Mouse (Mus musculus) urinary bladder, postnatal 4 days (tissue): ENCODE measurements around the gene Dpep2nb.
"Not testable (repeated sequence)": the region's sequence is repeated elsewhere in the genome, so short reads cannot be mapped to it uniquely, and the experiment has no call there.

Source experiments
- DNase-seq, 2 experiments: peaks; one replicate each; pipeline ENCODE4 v3.0.0; 2021 to 2022; ENCODE audit warnings: low spot score in 2 of 2

Gene Dpep2nb

GRCm38 (mm10) chr8:106007135-106007534 lies 1.4 kb upstream of the Dpep2nb start:
- no peak for DNase-seq

GRCm38 (mm10) chr8:106006413-106006812 lies 638 bp upstream of the Dpep2nb start:
- DNase-seq = no peak

DNA sequence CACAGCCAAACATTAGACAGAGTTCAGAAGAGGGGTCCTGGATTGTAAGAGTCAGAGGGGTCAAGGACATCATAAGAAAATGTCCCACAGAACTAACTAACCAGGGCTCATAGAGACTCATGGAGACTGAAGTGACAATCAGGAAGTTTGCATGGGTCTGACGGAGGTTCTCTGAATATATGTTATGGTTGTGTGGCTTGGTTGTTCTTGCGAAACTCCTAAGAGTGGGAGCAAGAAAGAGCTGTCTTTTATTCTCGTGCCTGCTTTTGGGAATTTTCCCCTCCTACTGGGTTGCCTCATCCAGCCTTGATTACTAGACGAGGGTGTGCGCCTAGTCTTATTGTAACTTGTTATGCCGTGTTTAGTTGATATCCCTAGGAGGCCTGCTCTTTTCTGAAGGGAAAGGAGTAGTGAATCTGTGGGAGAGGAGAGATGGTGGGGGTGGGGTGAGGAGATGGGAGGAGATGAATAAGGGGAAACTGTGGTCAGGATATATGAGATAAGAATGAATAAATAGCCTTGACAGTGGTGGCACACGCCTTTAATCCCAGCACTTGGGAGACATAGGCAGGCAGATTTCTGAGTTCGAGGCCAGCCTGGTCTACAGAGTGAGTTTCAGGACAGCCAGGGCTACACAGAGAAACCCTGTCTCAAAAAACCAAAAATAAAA lies 1.1 kb downstream of the Dpep2nb start:
- no peak for DNase-seq

DNA sequence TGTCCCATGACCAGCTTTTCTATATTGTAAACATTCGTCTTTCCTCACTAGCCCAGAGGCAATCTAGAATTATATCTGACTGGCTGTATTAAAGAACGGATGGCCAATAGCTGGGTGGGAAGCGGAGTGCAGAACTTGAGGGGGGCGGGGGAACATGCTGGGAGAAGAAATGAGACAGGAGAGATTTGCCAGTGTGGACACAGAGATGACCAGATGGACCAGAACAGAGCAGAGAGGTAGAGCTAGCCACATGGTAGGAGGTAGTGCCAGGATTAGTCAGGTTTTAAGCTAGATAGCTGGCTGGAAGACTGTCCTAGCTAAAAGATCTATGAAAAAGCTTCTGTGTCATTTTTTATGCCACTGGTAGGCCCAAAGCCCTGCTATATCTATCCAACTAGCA lies 3.9 kb downstream of the Dpep2nb start:
- no peak for DNase-seq

DNA sequence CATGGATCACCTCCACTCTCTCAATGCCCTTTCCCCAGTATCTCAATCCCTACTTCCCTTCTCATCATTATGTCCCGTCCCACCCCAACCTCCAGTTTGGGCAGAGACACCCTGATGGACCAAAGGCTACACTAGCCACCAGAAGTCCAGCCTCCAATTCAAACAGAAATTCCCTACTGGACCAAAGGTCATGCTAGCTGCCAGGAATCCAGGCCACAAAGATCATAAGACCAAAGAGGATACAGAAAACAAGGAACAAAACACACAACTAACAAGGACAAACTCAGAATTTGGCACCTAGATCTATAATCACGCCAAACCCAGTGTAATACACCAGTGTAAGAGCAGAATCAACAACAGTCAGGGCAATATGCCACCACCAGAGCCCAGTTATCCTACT lies 6.8 kb downstream of the Dpep2nb start:
- no peak for DNase-seq

DNA sequence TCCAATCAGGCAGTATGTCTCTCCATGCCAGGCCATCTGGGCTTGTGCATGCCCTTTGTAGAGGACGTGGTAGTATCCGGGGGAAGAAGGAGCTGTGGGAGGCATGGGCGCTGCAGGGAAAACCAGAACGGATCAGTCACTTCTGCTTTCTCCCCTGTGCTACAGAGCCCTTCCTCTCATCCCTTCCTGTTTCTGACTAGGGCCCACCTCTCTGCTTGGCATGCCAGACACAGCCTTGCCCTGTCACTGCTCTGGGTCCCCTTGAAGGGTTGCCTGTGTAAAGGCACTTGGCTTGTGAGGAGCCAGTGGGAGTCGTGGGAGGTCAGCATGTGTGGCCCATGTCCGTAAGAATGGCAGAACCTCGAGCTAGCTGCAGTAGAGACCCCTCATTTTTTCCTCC lies 9.4 kb downstream of the Dpep2nb start:
- no peak for DNase-seq

DNA sequence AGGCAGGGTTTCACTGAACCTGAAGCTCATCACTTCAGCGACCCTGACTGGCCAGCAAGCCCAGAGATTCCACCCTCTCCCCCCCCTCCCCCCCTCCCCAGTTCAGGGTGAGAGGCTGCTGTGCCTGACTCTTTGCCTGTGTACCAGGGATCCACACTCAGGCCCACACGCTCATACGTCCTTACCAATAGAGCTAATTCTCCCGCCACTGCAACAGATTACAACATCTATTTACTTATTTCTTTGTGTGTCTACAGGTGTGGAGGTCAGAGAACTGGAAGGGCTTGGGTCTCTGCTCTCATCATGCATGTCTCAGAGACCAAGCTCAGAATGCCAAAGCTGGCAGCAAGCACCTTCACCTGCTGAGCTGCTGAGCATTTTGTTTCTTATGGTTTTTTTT lies 12.5 kb downstream of the Dpep2nb start:
- no peak for DNase-seq

DNA sequence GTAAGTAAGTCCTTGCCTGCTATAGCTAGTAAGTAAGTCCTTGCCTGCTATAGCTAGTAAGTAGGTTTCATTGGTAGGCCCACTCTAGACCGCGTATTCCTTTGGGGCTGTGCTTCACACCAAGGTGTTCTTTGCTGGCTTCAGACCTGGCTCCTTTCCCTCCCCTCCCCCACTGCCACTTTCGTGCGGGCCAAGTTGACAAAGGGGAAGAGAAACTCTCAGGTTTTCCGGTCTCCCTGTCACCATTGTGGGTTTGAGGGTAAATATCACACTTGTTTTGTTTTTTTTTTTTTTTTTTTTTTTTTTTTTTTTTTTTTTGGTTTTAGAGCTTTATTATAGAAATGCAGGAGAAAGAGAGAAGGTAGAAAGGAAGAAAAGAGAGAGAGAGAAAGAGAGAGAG lies 13.3 kb downstream of the Dpep2nb start:
- DNase-seq = no peak

GRCm38 (mm10) chr8:105991546-105991945 lies 14.2 kb downstream of the Dpep2nb start:
- no peak for DNase-seq

DNA sequence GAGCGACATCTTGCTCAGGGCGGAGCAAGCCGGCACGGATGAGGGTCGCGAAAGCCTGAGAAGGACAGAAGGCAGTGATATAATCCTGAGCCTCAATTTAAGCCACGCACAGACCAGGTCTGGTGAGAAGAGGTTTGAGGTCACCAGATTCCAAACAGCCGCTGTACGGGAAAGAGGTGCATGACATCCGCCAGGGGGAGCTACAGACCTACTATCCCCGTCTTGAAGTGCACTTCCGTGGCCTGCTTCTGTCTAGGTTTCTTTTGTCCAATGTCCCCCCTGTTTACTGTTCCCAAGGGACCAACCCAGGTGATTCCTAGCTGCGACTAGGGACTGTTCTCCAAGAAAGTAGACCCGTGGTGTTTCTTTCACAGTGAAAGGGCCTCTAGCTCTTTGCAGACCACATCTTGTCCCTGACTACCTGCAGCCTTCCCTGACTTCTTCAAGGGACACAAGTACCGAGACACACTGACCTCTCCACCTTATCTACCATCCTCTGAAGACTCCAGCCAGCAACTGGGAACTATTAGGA lies 14.9 kb downstream of the Dpep2nb start, which contains the start of gene Dus2:
Gene Dus2, plus strand, starts transcription at position 482 of the 532 bp plus-strand sequence.
- peak; percentile 69 to 90 for DNase-seq

GRCm38 (mm10) chr8:105988546-105988945 lies 17.2 kb downstream of the Dpep2nb start:
- DNase-seq = no peak

DNA sequence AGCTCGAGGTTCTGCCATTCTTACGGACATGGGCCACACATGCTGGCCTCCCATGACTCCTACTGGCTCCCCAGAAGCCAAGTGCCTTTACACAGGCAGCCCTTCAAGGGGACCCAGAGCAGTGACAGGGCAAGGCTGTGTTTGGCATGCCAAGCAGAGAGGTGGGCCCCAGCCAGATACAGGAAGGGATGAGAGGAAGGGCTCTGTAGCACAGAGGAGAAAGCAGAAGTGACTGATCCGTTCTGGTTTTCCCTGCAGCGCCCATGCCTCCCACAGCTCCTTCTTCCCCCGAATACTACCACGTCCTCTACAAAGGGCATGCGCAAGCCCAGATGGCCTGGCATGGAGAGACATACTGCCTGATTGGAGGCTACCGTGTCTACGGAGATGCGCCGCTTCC lies 22.4 kb downstream of the Dpep2nb start:
- DNase-seq = not testable (repeated sequence)

- DNase-seq = no peak
These were observed 24.6 kb downstream of the Dpep2nb start for GRCm38 (mm10) chr8:105981146-105981545.

DNA sequence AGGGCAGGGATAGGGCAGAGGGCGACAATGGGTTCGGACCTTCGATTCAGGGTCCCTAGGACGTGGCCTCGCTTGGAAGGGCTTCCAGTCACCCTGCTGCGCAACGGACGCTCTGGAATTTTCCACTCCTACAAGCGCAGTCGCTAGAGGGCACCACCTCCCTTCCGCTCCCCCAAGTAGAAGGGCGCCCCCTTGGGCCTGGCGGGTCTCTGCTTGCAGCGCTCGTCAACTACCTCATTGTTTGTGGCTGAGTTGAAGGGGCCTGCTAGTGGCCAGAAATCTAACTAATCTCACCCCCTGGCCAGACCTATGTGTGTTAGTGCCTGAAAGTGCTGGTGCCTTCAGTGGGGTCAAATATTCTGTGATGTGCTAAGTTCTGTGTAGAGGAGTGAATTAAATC lies 26.4 kb downstream of the Dpep2nb start, which contains the start of gene Dpep3:
Gene Dpep3, minus strand, starts transcription at position 105 of the 400 bp plus-strand sequence.
- no peak for DNase-seq

GRCm38 (mm10) chr8:105975363-105975762 lies 30.4 kb downstream of the Dpep2nb start:
- no peak for DNase-seq

GRCm38 (mm10) chr8:105971019-105971720 lies 34.6 kb downstream of the Dpep2nb start:
- no peak for DNase-seq

- DNase-seq = no peak
These were observed 36.4 kb downstream of the Dpep2nb start for GRCm38 (mm10) chr8:105969367-105969766.

DNA sequence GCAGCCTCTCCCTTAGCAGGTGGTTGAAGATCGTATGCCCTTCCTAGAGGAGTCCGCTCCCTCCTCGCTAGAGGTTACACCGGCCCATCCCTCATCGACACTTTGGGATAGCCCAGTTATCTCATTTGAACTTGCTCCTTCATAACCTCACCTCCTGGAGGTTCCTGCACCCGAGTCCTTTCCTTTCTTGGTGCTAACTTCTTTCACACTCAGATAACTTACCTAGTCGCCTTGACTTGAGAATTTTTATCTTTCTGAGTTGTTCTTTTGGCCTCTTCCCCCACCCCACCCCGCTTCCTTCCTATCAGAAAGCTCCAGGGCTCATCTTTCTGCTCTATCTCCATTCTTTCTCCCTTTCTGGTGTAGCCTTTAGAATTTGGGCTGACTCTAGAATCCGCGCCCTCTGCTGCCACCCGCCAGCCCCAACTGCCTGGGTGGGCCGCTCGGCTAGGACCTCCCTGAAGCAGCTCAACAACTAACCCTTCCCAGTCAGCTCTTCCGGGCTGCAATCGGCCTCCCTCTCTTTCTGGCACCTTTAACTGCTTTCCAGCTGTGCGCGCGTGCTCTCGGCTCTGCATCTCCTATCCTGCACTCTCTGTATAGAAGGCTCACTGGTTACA lies 39.0 kb downstream of the Dpep2nb start:
- DNase-seq = peak in 1 of 2 experiments; percentile 79

- DNase-seq = peak; percentile 84
These were observed 39.9 kb downstream of the Dpep2nb start, which contains the start of gene Slc12a4 for GRCm38 (mm10) chr8:105965905-105966341. TSS of gene Slc12a4 (minus strand) at chr8:105966097.

DNA sequence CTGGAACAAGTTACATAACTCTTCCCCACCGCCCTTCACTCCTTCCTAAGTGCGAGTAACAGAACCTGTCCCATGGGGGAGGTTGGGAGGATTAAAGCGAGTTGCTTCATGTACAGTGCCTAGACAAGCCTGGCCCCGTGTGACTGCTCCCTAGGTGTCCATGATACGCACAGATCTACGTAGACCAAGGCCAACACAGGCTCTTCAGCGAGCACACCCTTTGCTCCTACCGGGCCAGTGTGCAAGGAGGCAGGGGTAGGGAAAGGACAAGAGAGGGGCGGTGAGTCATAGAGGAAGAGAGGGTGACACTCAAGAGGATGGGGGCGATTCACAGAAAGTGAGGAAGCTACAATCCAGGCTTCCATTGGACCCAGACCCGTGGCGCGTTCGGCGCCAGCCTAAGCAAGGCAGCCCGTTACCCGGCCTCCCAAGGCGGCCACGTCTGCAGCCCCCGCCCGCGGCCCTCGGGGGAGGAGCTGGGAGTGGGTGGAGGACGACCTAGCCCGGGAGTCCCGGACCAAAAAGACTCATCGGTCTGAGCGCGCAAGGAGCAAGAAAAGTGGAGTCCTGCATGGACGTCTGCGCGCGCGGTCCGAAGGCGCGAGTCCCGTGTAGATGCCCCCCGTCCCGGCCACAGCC lies 40.4 kb downstream of the Dpep2nb start:
- DNase-seq = peak; percentile 67 to 73

DNA sequence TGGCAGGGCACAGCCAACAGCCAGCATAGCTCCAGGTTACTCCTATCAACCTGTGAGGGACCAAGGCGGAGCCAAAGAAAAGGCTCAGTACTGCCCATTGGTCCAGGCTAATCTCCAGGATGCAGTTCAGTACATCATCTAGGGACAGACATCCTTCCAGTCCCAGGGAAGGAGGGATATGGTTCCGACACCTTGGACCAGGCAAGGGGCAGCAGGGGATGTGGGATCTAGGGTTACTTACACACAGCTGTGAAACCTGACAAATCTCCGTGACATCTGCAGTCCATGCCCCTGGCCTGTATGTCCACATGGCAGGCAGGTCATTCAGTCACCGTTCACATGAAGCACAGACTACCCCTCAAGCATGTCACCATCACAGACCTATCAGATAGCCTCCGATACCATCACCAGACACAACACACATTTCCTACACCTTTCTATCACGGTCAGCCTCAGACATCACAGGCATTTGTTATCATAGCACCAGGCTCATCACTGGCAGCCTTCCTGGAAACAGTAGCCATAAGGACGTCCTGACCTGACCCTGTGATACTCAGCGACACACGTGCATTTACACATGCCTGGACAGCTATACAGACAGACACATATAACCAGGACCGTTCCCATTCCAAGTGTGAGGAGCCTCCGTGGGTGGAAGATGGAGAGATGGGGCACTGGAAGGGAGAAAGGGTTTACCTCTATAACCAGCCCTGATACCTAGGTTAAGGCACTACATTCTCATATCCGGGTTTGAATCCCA lies 41.1 kb downstream of the Dpep2nb start:
- no peak for DNase-seq
